Mouse (Mus musculus) cerebellum, adult 2 months (tissue): ENCODE results near the gene Sik3. TPM values are rescaled to one million over a fixed set of nuclear protein-coding genes. Genes with fewer than 3 reads are reported as not detected.

Experiments
- DNase-seq, 2 experiments: peaks; one replicate each; pipeline ENCODE4 v3.0.0; 2021
- H3K27ac ChIP-seq: fragments of 200-500 bp; 2 replicates; pipeline ENCODE4 v1.5.1; 2012; ENCODE audit warnings: low read length, control low read depth, inconsistent platforms; ENCODE audit not compliant: insufficient read depth
- H3K27me3 ChIP-seq: fragments of 200-500 bp; 2 replicates; pipeline ENCODE4 v1.6.1; 2012; ENCODE audit warnings: inconsistent platforms, mild to moderate bottlenecking, low read length, moderate library complexity; ENCODE audit not compliant: control insufficient read depth, insufficient read depth
- H3K4me1 ChIP-seq: fragments of 200-500 bp; 2 replicates; pipeline ENCODE4 v1.6.1; 2011; ENCODE audit warnings: low read length; ENCODE audit not compliant: control insufficient read depth, insufficient read depth
- H3K4me3 ChIP-seq: fragments of 200-500 bp; replicated peaks from 2 replicates; pipeline ENCODE3; 2011; ENCODE audit warnings: mild to moderate bottlenecking, low read depth, low read length, control low read depth; ENCODE audit not compliant: insufficient read depth
- CTCF ChIP-seq: fragments of 200-500 bp; IDR thresholded peaks from 2 replicates; pipeline ENCODE4 v1.5.1; 2011; ENCODE audit warnings: low read depth, mild to moderate bottlenecking, control low read depth, low read length, moderate library complexity, borderline replicate concordance; ENCODE audit not compliant: insufficient read depth
- POLR2A ChIP-seq: fragments of 200-500 bp; IDR thresholded peaks from 2 replicates; pipeline ENCODE4 v1.6.1; 2011; ENCODE audit warnings: low read length, control low read depth, borderline replicate concordance; ENCODE audit not compliant: insufficient read depth
- WGBS: fragments of 180-500 bp; shearing (Covaris S2); methylation state at CpG from one replicate; pipeline ENCODE4 v1.1.7; 2018; 5-methylcytosine and 5-hydroxymethylcytosine counted together
- polyA plus RNA-seq: library from polyadenylated mRNA; depleted of rRNA; stranded (reverse); fragments of >200 nt; gene quantifications from 2 replicates; pipeline ENCODE4 v1.2.3, GENCODE M21; 2012

Gene Sik3
- polyA plus RNA-seq, 1 experiment: 69.1 TPM

DNA sequence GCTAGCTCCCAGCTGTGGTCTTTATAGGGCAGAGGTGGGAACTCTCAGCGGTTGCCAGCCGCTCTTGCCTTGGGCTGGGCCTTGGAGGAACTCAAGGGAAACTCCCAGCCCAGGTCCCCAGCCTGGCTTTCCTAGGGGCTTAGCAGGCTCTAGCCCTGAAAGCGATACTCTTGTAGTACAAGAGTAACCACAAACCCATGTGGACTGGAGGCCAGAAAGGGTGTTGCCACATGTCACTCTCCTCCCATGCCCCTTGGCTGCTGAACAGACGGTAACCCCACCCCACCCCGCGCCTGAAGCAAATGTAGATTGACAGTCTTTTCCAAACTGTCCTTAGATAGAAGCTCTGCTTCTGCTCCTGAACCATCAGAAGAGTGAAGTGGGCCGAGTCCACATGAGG lies 55.1 kb downstream of the Sik3 start:
- Histone ChIP-seq H3K4me3 (no peak overlapping the region), H3K27ac (no peak overlapping the region), H3K4me1 (peaks cover 18% of the 10 kb centered on the region), H3K27me3 (no peaks in the 10 kb centered on the region)
- TF ChIP-seq CTCF: no peak
- TF ChIP-seq POLR2A: no peak
- no peak for DNase-seq
- 54% methylated on average over 7 of the region's 7 CpGs for WGBS

GRCm38 (mm10) chr9:46069013-46069412 lies 56.4 kb downstream of the Sik3 start:
- no peak overlapping the region for H3K27ac ChIP-seq
- no peak for TF ChIP-seq CTCF
- no peak for TF ChIP-seq POLR2A
- no peak overlapping the region for H3K4me3 ChIP-seq
- DNase-seq: no peak
- 63% methylated on average over 4 of the region's 4 CpGs for WGBS
- peaks cover 14% of the 10 kb centered on the region for H3K4me1 ChIP-seq
- H3K27me3 ChIP-seq: no peaks in the 10 kb centered on the region

- 52% methylated on average over 9 of the region's 9 CpGs for WGBS
- H3K27me3 ChIP-seq: no peaks in the 10 kb centered on the region
- TF ChIP-seq CTCF (no peak), POLR2A (no peak)
- H3K4me1 ChIP-seq: peaks cover 14% of the 10 kb centered on the region
- H3K27ac ChIP-seq: no peak overlapping the region; the same call in 1 of the 2 replicates
- peak in 1 of 2 experiments; percentile 40 for DNase-seq
- H3K4me3 ChIP-seq: no peak overlapping the region
Measured at GRCm38 (mm10) chr9:46072101-46072835, 59.6 kb downstream of the Sik3 start.

GRCm38 (mm10) chr9:46073443-46073842 lies 60.8 kb downstream of the Sik3 start:
- TF ChIP-seq POLR2A (no peak), CTCF (no peak)
- no peak overlapping the region for H3K4me3 ChIP-seq
- no peak for DNase-seq
- 28% methylated on average over 3 of the region's 3 CpGs for WGBS
- H3K4me1 ChIP-seq: peaks cover 9% of the 10 kb centered on the region
- H3K27ac ChIP-seq: no peak overlapping the region
- no peaks in the 10 kb centered on the region for H3K27me3 ChIP-seq

DNA sequence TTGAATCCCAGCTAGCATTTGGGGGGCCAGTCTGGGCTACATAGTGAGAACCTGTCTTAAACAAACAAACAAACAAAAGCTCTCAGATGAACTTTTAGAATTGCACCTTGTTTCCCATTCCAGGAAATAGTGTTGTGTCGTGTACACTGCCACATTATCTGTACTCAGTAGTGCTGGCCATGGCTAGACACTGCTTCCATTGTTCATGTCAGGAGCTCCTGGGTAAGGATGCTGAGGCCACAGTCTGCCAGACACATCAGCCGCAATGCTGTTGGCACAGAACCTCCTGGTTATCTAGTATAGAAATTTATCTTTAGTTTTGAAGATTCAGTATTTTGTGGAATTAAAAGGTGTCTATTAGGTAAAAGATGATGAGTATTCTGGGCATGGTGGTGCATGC lies 63.0 kb downstream of the Sik3 start:
- DNase-seq: no peak
- Histone ChIP-seq H3K4me1 (peaks cover 9% of the 10 kb centered on the region), H3K27me3 (no peaks in the 10 kb centered on the region), H3K4me3 (no peak overlapping the region), H3K27ac (no peak overlapping the region)
- TF ChIP-seq POLR2A (no peak), CTCF (no peak)
- 50% methylated on average over 2 of the region's 2 CpGs for WGBS

GRCm38 (mm10) chr9:46082381-46082821 lies 69.8 kb downstream of the Sik3 start:
- peak; percentile 42 to 64 for DNase-seq
- Histone ChIP-seq H3K27ac (peak overlapping the region; percentile 61), H3K27me3 (no peaks in the 10 kb centered on the region), H3K4me1 (peaks cover 19% of the 10 kb centered on the region), H3K4me3 (no peak overlapping the region)
- 5% methylated on average over 6 of the region's 6 CpGs for WGBS
- TF ChIP-seq CTCF (no peak), POLR2A (no peak)

- TF ChIP-seq POLR2A (no peak), CTCF (no peak)
- WGBS: 84% methylated on average over 7 of the region's 7 CpGs
- Histone ChIP-seq H3K27ac (peak overlapping the region; percentile 50; the same call in 1 of the 2 replicates), H3K4me3 (no peak overlapping the region), H3K27me3 (no peaks in the 10 kb centered on the region), H3K4me1 (peaks cover 23% of the 10 kb centered on the region)
- DNase-seq: no peak
Measured at GRCm38 (mm10) chr9:46083490-46083893, 70.9 kb downstream of the Sik3 start.

DNA sequence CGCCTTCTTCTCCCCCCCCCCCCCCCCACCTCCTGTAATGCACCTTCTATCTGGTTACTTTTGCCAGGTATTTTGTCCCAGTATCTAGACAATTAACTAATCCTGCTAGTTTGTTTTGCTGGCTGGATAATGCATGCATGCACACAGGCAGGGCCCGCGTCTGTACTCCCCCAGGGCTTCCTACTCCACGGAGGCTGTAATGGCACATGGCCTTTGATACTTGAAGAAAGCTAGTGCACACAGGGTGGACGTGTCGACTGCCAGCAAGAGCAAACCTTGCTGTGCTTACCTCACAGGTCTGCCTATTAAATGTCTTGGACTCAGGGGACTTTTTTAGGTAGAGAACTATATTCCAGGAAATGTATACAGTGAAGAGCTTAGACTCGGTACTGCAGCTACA lies 73.3 kb downstream of the Sik3 start:
- Histone ChIP-seq H3K27ac (no peak overlapping the region), H3K4me3 (no peak overlapping the region), H3K27me3 (no peaks in the 10 kb centered on the region), H3K4me1 (peaks cover 33% of the 10 kb centered on the region)
- 56% methylated on average over 7 of the region's 7 CpGs for WGBS
- DNase-seq: no peak
- TF ChIP-seq POLR2A (no peak), CTCF (no peak)
